Mouse (Mus musculus) midbrain, embryonic 10.5 days (tissue): Measurements from ENCODE around the gene Gm38431. TPM values are rescaled to one million over a fixed set of nuclear protein-coding genes. Genes with fewer than 3 reads are reported as not detected.

Experiments
- DNase-seq: peaks from one replicate; pipeline ENCODE4 v3.0.0-alpha.2; 2017; ENCODE audit warnings: low spot score
- H3K27ac ChIP-seq: fragments of 300-500 bp; sonication (generic); replicated peaks from 2 replicates; pipeline ENCODE4 v1.5.1; 2016; ENCODE audit warnings: mild to moderate bottlenecking
- H3K27me3 ChIP-seq: fragments of 300-500 bp; sonication (generic); 2 replicates; pipeline ENCODE4 v1.6.1; 2016; ENCODE audit warnings: low read depth, mild to moderate bottlenecking; ENCODE audit not compliant: poor library complexity, severe bottlenecking
- H3K36me3 ChIP-seq: fragments of 300-500 bp; sonication (generic); 2 replicates; pipeline ENCODE4 v1.6.1; 2016; ENCODE audit warnings: mild to moderate bottlenecking, moderate library complexity
- H3K4me1 ChIP-seq: fragments of 300-500 bp; sonication (generic); 2 replicates; pipeline ENCODE4 v1.6.1; 2016
- H3K4me3 ChIP-seq: fragments of 300-500 bp; sonication (generic); 2 replicates; pipeline ENCODE4 v1.5.1; 2016; ENCODE audit warnings: mild to moderate bottlenecking, moderate library complexity
- H3K9me3 ChIP-seq: fragments of 300-500 bp; sonication (generic); replicated peaks from 2 replicates; pipeline ENCODE4 v1.6.1; 2016; ENCODE audit warnings: mild to moderate bottlenecking
- WGBS: fragments of 180-500 bp; shearing (Covaris S2); methylation state at CpG from one replicate; pipeline ENCODE4 v1.1.7; 2016; 5-methylcytosine and 5-hydroxymethylcytosine counted together
- polyA plus RNA-seq: library from polyadenylated mRNA; unstranded; fragments of >200 nt; fragmentation: Nextera tagmentation; extraction: Ambion mirVana; gene quantifications from 2 replicates; pipeline ENCODE4 v1.2.1, GENCODE M21; 2016

Gm38431 gene
- polyA plus RNA-seq = 3.4 and 3.9 TPM in 2 replicates

- no peaks in the 10 kb centered on the region for H3K27me3 ChIP-seq
- H3K27ac ChIP-seq = peak within 1 kb of the TSS; percentile 97
- peaks cover 46% of the 10 kb centered on the region for H3K36me3 ChIP-seq
- H3K9me3 ChIP-seq = no peaks in the 10 kb centered on the region
- DNase-seq = peak; percentile 98
- peaks cover 32% of the 10 kb centered on the region for H3K4me1 ChIP-seq
- peak within 1 kb of the TSS; percentile 81 for H3K4me3 ChIP-seq
- WGBS = under 1% methylated on average over 54 of the region's 54 CpGs
Measured at GRCm38 (mm10) chr9:21091707-21092320, at the start of gene Gm38431, which contains the start of gene Raver1. Gm38431 (minus strand) TSS chr9:21091997. Raver1 (minus strand) TSS chr9:21092008.

GRCm38 (mm10) chr9:21138386-21138785, 46.6 kb upstream of the Gm38431 start:
- no peak for DNase-seq
- Histone ChIP-seq H3K9me3 (no peaks in the 10 kb centered on the region), H3K36me3 (peaks cover 62% of the 10 kb centered on the region), H3K27ac (no peak overlapping the region), H3K27me3 (no peaks in the 10 kb centered on the region), H3K4me1 (peaks cover 2% of the 10 kb centered on the region; the same call in 1 of the 2 replicates), H3K4me3 (no peak overlapping the region)
- 90% methylated on average over 4 of the region's 4 CpGs for WGBS

GRCm38 (mm10) chr9:21137229-21137628, 45.4 kb upstream of the Gm38431 start:
- H3K27ac ChIP-seq = no peak overlapping the region
- H3K4me3 ChIP-seq = no peak overlapping the region
- no peaks in the 10 kb centered on the region for H3K9me3 ChIP-seq
- peaks cover 51% of the 10 kb centered on the region for H3K36me3 ChIP-seq
- H3K27me3 ChIP-seq = no peaks in the 10 kb centered on the region
- peaks cover 2% of the 10 kb centered on the region; the same call in 1 of the 2 replicates for H3K4me1 ChIP-seq
- 49% methylated on average over 3 of the region's 3 CpGs for WGBS
- DNase-seq = peak; percentile 52

- 89% methylated on average over 6 of the region's 6 CpGs for WGBS
- no peaks in the 10 kb centered on the region for H3K9me3 ChIP-seq
- H3K27ac ChIP-seq = no peak overlapping the region
- H3K36me3 ChIP-seq = peaks cover 42% of the 10 kb centered on the region
- H3K4me1 ChIP-seq = peaks cover 2% of the 10 kb centered on the region; the same call in 1 of the 2 replicates
- no peaks in the 10 kb centered on the region for H3K27me3 ChIP-seq
- H3K4me3 ChIP-seq = no peak overlapping the region
- no peak for DNase-seq
Measured at GRCm38 (mm10) chr9:21136401-21136800, 44.6 kb upstream of the Gm38431 start.

- Histone ChIP-seq H3K27ac (no peak overlapping the region), H3K9me3 (no peaks in the 10 kb centered on the region), H3K27me3 (no peaks in the 10 kb centered on the region), H3K4me3 (no peak overlapping the region), H3K4me1 (peaks cover 2% of the 10 kb centered on the region; the same call in 1 of the 2 replicates), H3K36me3 (peaks cover 38% of the 10 kb centered on the region)
- 79% methylated on average over 1 of the region's 1 CpGs for WGBS
- no peak for DNase-seq
Measured at GRCm38 (mm10) chr9:21135941-21136381, 44.2 kb upstream of the Gm38431 start.

GRCm38 (mm10) chr9:21135329-21135890, 43.6 kb upstream of the Gm38431 start:
- no peak overlapping the region for H3K27ac ChIP-seq
- no peaks in the 10 kb centered on the region for H3K27me3 ChIP-seq
- 82% methylated on average over 4 of the region's 4 CpGs for WGBS
- H3K36me3 ChIP-seq = peaks cover 32% of the 10 kb centered on the region
- DNase-seq = no peak
- no peaks in the 10 kb centered on the region for H3K9me3 ChIP-seq
- H3K4me1 ChIP-seq = peaks cover 6% of the 10 kb centered on the region
- no peak overlapping the region for H3K4me3 ChIP-seq

- Histone ChIP-seq H3K27ac (no peak overlapping the region), H3K9me3 (no peaks in the 10 kb centered on the region), H3K4me3 (no peak overlapping the region), H3K4me1 (peaks cover 9% of the 10 kb centered on the region), H3K27me3 (no peaks in the 10 kb centered on the region), H3K36me3 (peaks cover 26% of the 10 kb centered on the region)
- DNase-seq = no peak
- 81% methylated on average over 9 of the region's 9 CpGs for WGBS
Measured at GRCm38 (mm10) chr9:21134595-21135328, 43.0 kb upstream of the Gm38431 start.

GRCm38 (mm10) chr9:21133064-21133707, 41.4 kb upstream of the Gm38431 start:
- DNase-seq = no peak
- Histone ChIP-seq H3K4me1 (peaks cover 9% of the 10 kb centered on the region), H3K36me3 (peaks cover 10% of the 10 kb centered on the region), H3K4me3 (no peak overlapping the region), H3K9me3 (no peaks in the 10 kb centered on the region), H3K27ac (no peak overlapping the region), H3K27me3 (no peaks in the 10 kb centered on the region)
- 82% methylated on average over 9 of the region's 9 CpGs for WGBS

- no peak for DNase-seq
- Histone ChIP-seq H3K4me3 (no peak overlapping the region), H3K4me1 (peaks cover 9% of the 10 kb centered on the region), H3K9me3 (no peaks in the 10 kb centered on the region), H3K36me3 (peaks cover under 1% of the 10 kb centered on the region), H3K27ac (no peak overlapping the region), H3K27me3 (no peaks in the 10 kb centered on the region)
- 87% methylated on average over 12 of the region's 12 CpGs for WGBS
Measured at GRCm38 (mm10) chr9:21132102-21132775, 40.4 kb upstream of the Gm38431 start.

- 7% methylated on average over 37 of the region's 37 CpGs for WGBS
- H3K27me3 ChIP-seq = no peaks in the 10 kb centered on the region
- no peaks in the 10 kb centered on the region for H3K9me3 ChIP-seq
- peaks cover 8% of the 10 kb centered on the region; the same call in 1 of the 2 replicates for H3K36me3 ChIP-seq
- peak within 1 kb of the TSS; percentile 71 for H3K4me3 ChIP-seq
- peak; percentile 93 for DNase-seq
- H3K4me1 ChIP-seq = peaks cover 9% of the 10 kb centered on the region
- H3K27ac ChIP-seq = peak within 1 kb of the TSS; percentile 82
Measured at GRCm38 (mm10) chr9:21131059-21131956, 39.5 kb upstream of the Gm38431 start, which contains the start of gene Tyk2. Tyk2 (minus strand) TSS chr9:21131243.

- no peaks in the 10 kb centered on the region for H3K27me3 ChIP-seq
- no peak for DNase-seq
- no peak overlapping the region for H3K27ac ChIP-seq
- H3K9me3 ChIP-seq = no peaks in the 10 kb centered on the region
- H3K4me3 ChIP-seq = no peak overlapping the region
- H3K4me1 ChIP-seq = peaks cover 7% of the 10 kb centered on the region
- H3K36me3 ChIP-seq = peaks cover 42% of the 10 kb centered on the region
- 88% methylated on average over 2 of the region's 2 CpGs for WGBS
Measured at GRCm38 (mm10) chr9:21126259-21126627, 34.4 kb upstream of the Gm38431 start.
